Mouse (Mus musculus) liver, postnatal 0 days (tissue): Measurements from ENCODE around the gene Gemin4.

ENCODE experiments used
- CTCF ChIP-seq: sonication (generic); IDR thresholded peaks from 2 replicates; pipeline ENCODE4 v1.5.1; 2016; ENCODE audit warnings: antibody characterized with exemption, low read depth
- EP300 ChIP-seq: IDR thresholded peaks from 2 replicates; pipeline ENCODE4 v1.6.1; 2016; ENCODE audit warnings: antibody characterized with exemption, low read depth, mild to moderate bottlenecking

GRCm38 (mm10) chr11:76246439-76246838 lies 29.0 kb upstream of the Gemin4 start:
- TF ChIP-seq CTCF (no peak), EP300 (no peak)
